Mouse (Mus musculus) layer of hippocampus, adult 11-12 months (tissue): ENCODE measurements around the gene Akr1b7.

ENCODE experiments used
- DNase-seq: peaks from one replicate; pipeline ENCODE4 v3.0.0; 2022; ENCODE audit warnings: low spot score

The Akr1b7 gene

GRCm38 (mm10) chr6:34439006-34439405 is 26.9 kb downstream of the Akr1b7 start:
- no peak for DNase-seq

- no peak for DNase-seq
Measured at GRCm38 (mm10) chr6:34441556-34442257, 29.6 kb downstream of the Akr1b7 start.

DNA sequence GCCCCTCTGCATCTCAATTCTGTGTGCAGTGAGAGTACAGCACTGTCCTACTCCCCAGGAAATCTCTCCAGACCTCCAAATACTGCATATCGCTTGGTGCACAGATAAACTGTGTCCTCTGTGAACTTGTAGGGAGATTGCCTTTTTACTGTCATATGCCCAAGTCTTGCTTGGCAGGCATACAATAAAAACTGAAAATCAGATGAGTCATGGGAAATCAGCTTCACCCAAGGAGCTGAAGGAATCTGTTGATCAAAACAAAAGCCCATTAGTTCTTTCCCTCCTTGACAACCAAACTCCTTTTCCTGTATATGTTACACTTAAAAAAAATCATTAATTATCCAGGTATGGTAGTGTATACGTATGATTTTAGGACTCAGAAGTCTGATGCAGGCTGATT is 31.7 kb downstream of the Akr1b7 start:
- no peak for DNase-seq

DNA sequence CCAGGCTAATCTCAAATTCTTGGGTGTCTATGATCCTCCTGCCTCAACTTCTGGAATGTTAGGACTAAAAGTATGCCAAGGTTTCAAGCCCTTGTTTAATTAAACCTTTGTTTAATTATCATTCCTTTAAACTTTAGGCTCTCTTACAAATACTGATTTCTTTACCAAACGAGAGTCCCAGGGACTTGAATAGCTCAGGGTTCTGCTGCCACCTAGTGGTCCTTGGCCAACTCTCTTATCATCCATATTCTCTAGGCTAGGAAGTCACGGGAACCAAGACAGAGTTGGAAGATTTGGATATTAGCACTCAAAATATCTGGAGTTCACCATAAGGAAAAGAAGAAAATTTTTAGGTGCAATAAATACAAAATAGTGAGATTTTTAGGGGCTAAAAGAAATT is 35.8 kb downstream of the Akr1b7 start:
- DNase-seq: peak; percentile 86

DNA sequence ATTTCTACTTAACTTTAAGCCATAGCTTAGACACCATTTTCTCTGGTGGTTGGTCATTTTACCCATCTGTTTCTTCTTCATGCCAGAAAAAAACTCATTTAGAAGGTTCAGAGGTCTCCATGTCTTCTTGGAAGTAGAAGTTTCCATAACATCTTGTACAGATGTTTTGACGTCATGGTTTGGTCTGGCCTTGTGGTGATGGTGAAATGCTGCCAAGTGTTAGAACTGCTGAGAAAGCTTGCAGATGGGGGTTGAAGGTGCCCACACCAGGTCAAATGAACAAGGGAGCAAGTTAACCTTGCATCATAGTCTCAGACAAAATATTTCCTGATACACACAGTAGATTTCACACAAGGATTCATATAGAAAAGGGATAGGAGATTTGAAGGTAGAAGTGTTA is 36.6 kb downstream of the Akr1b7 start:
- DNase-seq: no peak

DNA sequence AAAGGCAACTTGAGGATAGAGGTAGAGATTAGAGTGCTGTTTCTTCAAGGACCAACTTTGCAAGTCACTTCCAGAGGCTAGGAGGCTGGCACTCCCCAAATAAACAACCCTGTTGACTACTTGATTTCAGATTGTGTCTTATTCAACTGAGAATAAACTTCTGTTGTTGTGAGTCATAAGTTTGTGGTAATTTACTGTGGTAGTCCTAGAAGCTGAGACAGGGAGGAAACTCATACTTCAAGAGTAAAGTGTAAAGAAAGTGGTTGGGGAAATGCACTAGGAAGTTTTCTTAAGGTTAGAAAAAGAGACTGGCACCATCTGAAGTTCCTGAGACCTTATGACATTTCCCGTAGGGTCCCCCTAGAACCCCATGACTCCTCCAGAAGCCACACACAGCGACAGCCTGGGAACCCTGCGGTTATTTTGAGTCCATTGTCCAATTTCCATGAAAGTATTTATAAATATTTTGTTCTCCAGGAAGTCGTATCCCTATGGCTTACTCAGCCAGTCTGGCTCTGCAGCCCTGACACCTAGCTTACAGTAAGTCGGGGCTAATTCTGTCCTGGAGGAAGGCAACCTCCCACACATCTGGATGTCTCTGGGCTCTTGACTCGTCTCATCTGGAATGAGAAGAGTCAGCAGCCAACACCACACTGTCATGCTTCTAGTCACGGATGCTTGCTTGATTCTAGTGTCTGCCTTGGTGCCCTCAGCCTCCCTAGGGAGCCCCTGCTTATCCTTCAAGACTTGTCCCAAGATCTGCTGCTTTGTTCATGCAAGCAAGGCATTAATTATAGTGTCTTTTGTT is 41.0 kb downstream of the Akr1b7 start:
- DNase-seq: no peak

- no peak for DNase-seq
Measured at GRCm38 (mm10) chr6:34459456-34459855, 47.3 kb downstream of the Akr1b7 start.

- DNase-seq: no peak
Measured at GRCm38 (mm10) chr6:34460651-34461050, 48.5 kb downstream of the Akr1b7 start.

GRCm38 (mm10) chr6:34463582-34463981 is 51.4 kb downstream of the Akr1b7 start:
- DNase-seq: no peak

GRCm38 (mm10) chr6:34471434-34472110 is 59.4 kb downstream of the Akr1b7 start:
- no peak for DNase-seq
